Mouse (Mus musculus): ENCODE measurements around the gene Cfap97.

- no peak for TF ChIP-seq CTCF (IDR thresholded peaks at IDR 0.05; ENCODE audit: extremely low read depth, insufficient read depth, low read length)
- TF ChIP-seq POLR2A (IDR thresholded peaks at IDR 0.05; ENCODE audit: extremely low read depth, insufficient read depth, low read length), result no peak
Observed at GRCm38 (mm10) chr8:46220566-46220965, 69.0 kb downstream of the Cfap97 start.
